Mouse (Mus musculus) neural tube, embryonic 14.5 days (tissue): ENCODE measurements around the gene Zfp523. TPM values are rescaled to one million over a fixed set of nuclear protein-coding genes. Genes with fewer than 3 reads are reported as not detected.

Source experiments
- ATAC-seq: fragments of 200-750 bp; cut with Nextera tagmentation; 2 replicates; pipeline ENCODE4 v1.8.0; 2017; ENCODE audit warnings: low read depth, mild to moderate bottlenecking, moderate TSS enrichment, moderate library complexity
- H3K27ac ChIP-seq: fragments of 300-500 bp; sonication (generic); 2 replicates; pipeline ENCODE4 v1.5.1; 2014; ENCODE audit warnings: low read depth, mild to moderate bottlenecking, control low read depth, low read length, moderate library complexity, mixed read lengths
- H3K27me3 ChIP-seq: fragments of 300-500 bp; sonication (generic); 2 replicates; pipeline ENCODE4 v1.6.1; 2014; ENCODE audit warnings: low read length; ENCODE audit not compliant: control insufficient read depth, insufficient read depth
- H3K36me3 ChIP-seq: fragments of 300-500 bp; sonication (generic); 2 replicates; pipeline ENCODE4 v1.6.1; 2014; ENCODE audit warnings: low read length, mixed read lengths; ENCODE audit not compliant: control insufficient read depth, insufficient read depth
- H3K4me1 ChIP-seq: fragments of 300-500 bp; sonication (generic); 2 replicates; pipeline ENCODE4 v1.6.1; 2014; ENCODE audit warnings: low read length; ENCODE audit not compliant: control insufficient read depth, insufficient read depth
- H3K4me2 ChIP-seq: fragments of 300-500 bp; sonication (generic); 2 replicates; pipeline ENCODE4 v1.6.1; 2014; ENCODE audit warnings: mild to moderate bottlenecking, low read depth, low read length, control low read depth
- H3K4me3 ChIP-seq: fragments of 300-500 bp; sonication (generic); 2 replicates; pipeline ENCODE4 v1.5.1; 2014; ENCODE audit warnings: low read depth, low read length, control low read depth, mixed read lengths
- H3K9ac ChIP-seq: fragments of 300-500 bp; sonication (generic); replicated peaks from 2 replicates; pipeline ENCODE4 v1.6.1; 2014; ENCODE audit warnings: low read depth, mild to moderate bottlenecking, control low read depth, low read length, mixed read lengths
- H3K9me3 ChIP-seq: fragments of 300-500 bp; sonication (generic); 2 replicates; pipeline ENCODE4 v1.6.1; 2016; ENCODE audit warnings: low read length; ENCODE audit not compliant: control insufficient read depth
- WGBS: fragments of 180-500 bp; shearing (Covaris S2); extraction: QIAGEN DNeasy Blood & Tissue Kit; methylation state at CpG from one replicate; pipeline ENCODE4 v1.1.7; 2014; 5-methylcytosine and 5-hydroxymethylcytosine counted together
- polyA plus RNA-seq: library from polyadenylated mRNA; unstranded; fragments of >200 nt; fragmentation: Nextera tagmentation; extraction: Ambion mirVana; gene quantifications from 2 replicates; pipeline ENCODE4 v1.2.1, GENCODE M21; 2014

Zfp523 gene
- 37.6 and 46.1 TPM in 2 replicates for polyA plus RNA-seq

- Histone ChIP-seq H3K4me3 (peak within 1 kb of the TSS; percentile 86), H3K9me3 (no peaks in the 10 kb centered on the region), H3K27me3 (no peaks in the 10 kb centered on the region; the same call in 1 of the 2 replicates), H3K27ac (peak within 1 kb of the TSS; percentile 91), H3K9ac (peak within 1 kb of the TSS; percentile 97), H3K4me2 (peak within 1 kb of the TSS; percentile 72), H3K4me1 (peaks cover 14% of the 10 kb centered on the region), H3K36me3 (peaks cover 4% of the 10 kb centered on the region; the same call in 1 of the 2 replicates)
- peak; percentile 86 for ATAC-seq
- under 1% methylated on average over 75 of the region's 82 CpGs for WGBS
Observed at GRCm38 (mm10) chr17:28176775-28177539, at the start of gene Zfp523. Gene Zfp523, plus strand, starts transcription at chr17:28177129.

DNA sequence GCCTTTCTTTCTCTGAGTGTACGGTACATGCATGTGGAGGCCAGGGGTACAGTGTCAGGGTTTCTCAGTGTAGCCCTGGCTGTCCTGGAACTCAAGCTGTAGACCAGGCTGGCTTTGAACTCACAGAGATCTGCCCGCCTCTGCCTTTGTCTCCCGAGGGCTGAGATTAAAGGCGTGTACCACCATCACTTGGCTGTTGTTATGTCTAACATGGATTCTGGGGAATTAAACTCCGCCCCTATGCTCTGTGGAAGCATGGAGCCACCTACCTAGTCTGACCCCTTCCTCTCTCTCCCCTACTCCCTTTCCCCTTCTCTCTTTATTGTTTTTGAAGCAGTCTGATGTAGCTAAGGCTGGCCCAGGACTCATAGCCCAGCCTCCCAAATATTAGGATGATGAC lies 47.1 kb upstream of the Zfp523 start:
- 99% methylated on average over 5 of the region's 5 CpGs for WGBS
- no peak overlapping the region for H3K27ac ChIP-seq
- no peak for ATAC-seq
- H3K4me2 ChIP-seq = no peak overlapping the region
- H3K4me3 ChIP-seq = no peak overlapping the region
- no peaks in the 10 kb centered on the region for H3K4me1 ChIP-seq
- H3K9me3 ChIP-seq = no peaks in the 10 kb centered on the region
- no peak overlapping the region for H3K9ac ChIP-seq
- H3K27me3 ChIP-seq = no peaks in the 10 kb centered on the region
- no peaks in the 10 kb centered on the region for H3K36me3 ChIP-seq

- no peaks in the 10 kb centered on the region for H3K27me3 ChIP-seq
- 75% methylated on average over 5 of the region's 5 CpGs for WGBS
- H3K27ac ChIP-seq = no peak overlapping the region
- no peak overlapping the region for H3K9ac ChIP-seq
- no peaks in the 10 kb centered on the region for H3K4me1 ChIP-seq
- no peaks in the 10 kb centered on the region for H3K36me3 ChIP-seq
- H3K9me3 ChIP-seq = no peaks in the 10 kb centered on the region
- H3K4me3 ChIP-seq = no peak overlapping the region
- no peak for ATAC-seq
- no peak overlapping the region for H3K4me2 ChIP-seq
Observed at GRCm38 (mm10) chr17:28130391-28131125, 46.4 kb upstream of the Zfp523 start.

DNA sequence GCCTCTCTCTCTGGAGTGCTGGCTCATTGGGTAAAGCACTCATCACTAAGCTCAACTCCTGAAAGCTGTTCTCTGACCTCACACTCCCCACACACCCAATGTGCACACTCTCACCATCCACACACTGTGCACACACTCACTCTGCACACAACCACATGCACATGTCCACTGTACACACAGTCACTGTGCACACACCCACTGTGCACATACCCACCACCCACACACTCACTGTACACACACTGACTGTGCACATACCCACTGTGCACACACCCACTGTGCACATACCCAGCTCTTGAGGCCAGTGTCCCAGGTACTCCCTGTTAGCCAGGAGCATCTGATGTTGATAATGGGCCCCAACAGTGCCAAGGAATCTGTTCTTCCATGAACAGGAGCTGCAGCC lies 45.8 kb upstream of the Zfp523 start:
- no peak overlapping the region for H3K4me2 ChIP-seq
- H3K27ac ChIP-seq = no peak overlapping the region
- no peaks in the 10 kb centered on the region for H3K4me1 ChIP-seq
- H3K9ac ChIP-seq = no peak overlapping the region
- ATAC-seq = no peak
- no peaks in the 10 kb centered on the region for H3K27me3 ChIP-seq
- H3K9me3 ChIP-seq = no peaks in the 10 kb centered on the region
- no peak overlapping the region for H3K4me3 ChIP-seq
- H3K36me3 ChIP-seq = no peaks in the 10 kb centered on the region

- Histone ChIP-seq H3K9ac (no peak overlapping the region), H3K4me1 (no peaks in the 10 kb centered on the region), H3K27me3 (no peaks in the 10 kb centered on the region), H3K9me3 (no peaks in the 10 kb centered on the region), H3K4me2 (no peak overlapping the region), H3K27ac (no peak overlapping the region), H3K36me3 (no peaks in the 10 kb centered on the region), H3K4me3 (no peak overlapping the region)
- WGBS = 7% methylated on average over 14 of the region's 14 CpGs
- ATAC-seq = no peak
Observed at GRCm38 (mm10) chr17:28133193-28133592, 43.7 kb upstream of the Zfp523 start.

GRCm38 (mm10) chr17:28135496-28135895 lies 41.4 kb upstream of the Zfp523 start:
- Histone ChIP-seq H3K9me3 (no peaks in the 10 kb centered on the region), H3K4me2 (no peak overlapping the region), H3K36me3 (no peaks in the 10 kb centered on the region), H3K9ac (no peak overlapping the region), H3K27me3 (no peaks in the 10 kb centered on the region), H3K27ac (no peak overlapping the region), H3K4me1 (no peaks in the 10 kb centered on the region), H3K4me3 (no peak overlapping the region)
- no peak for ATAC-seq
- 46% methylated on average over 3 of the region's 3 CpGs for WGBS

- Histone ChIP-seq H3K4me1 (peaks cover 4% of the 10 kb centered on the region; the same call in 1 of the 2 replicates), H3K9ac (no peak overlapping the region)
- 34% methylated on average over 5 of the region's 5 CpGs for WGBS
Observed at GRCm38 (mm10) chr17:28136266-28136665, 40.7 kb upstream of the Zfp523 start.

DNA sequence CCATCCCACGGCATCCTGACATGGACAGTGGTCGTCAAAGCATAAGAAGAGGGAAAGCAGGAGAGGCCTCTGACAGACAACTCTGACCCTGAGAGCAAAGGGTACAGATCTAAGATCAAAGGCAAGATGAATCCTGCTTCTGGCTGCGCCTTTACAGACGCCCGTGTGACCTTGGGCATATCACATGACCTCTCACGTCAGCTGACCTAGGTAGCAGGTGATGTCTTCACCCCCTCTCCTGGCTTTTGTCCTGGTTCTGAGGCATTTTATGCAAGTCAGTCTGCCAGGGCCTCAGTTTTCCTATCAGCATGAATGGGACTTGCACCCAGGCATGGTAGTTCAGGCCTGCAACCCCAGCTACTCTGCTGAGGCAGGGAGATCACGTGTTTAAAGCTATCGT lies 38.9 kb upstream of the Zfp523 start:
- no peaks in the 10 kb centered on the region for H3K9me3 ChIP-seq
- no peak for ATAC-seq
- H3K4me3 ChIP-seq = no peak overlapping the region
- H3K27ac ChIP-seq = no peak overlapping the region
- WGBS = 93% methylated on average over 8 of the region's 8 CpGs
- no peak overlapping the region for H3K4me2 ChIP-seq
- H3K9ac ChIP-seq = no peak overlapping the region
- H3K4me1 ChIP-seq = peaks cover 9% of the 10 kb centered on the region; the same call in 1 of the 2 replicates
- H3K27me3 ChIP-seq = peaks cover 2% of the 10 kb centered on the region; the same call in 1 of the 2 replicates
- H3K36me3 ChIP-seq = no peaks in the 10 kb centered on the region

More at GRCm38 (mm10) chr17:28136266-28136665, 40.7 kb upstream of the Zfp523 start:
- Histone ChIP-seq H3K4me3 (no peak overlapping the region), H3K36me3 (no peaks in the 10 kb centered on the region), H3K9me3 (no peaks in the 10 kb centered on the region), H3K27ac (no peak overlapping the region), H3K4me2 (no peak overlapping the region), H3K27me3 (no peaks in the 10 kb centered on the region; the same call in 1 of the 2 replicates)
- ATAC-seq = no peak

DNA sequence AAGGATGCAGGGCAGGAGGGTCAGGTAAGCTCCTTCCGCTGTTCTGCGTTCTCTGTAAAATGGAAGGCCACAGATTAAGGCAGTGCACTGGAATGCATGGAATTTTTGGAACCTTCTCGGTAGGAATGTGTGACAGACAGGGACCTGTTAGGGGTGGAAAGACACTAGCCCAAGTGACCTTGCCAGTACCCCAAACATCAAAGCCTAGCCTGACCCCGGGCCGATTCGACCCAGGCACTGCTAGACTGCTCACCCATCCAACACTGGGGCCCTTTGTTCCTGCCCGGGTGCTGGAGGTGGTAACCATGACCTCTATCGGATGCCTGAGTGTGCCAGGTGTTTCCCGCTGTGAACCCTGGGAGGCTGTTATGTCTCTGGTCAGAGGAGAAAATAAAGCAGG lies 38.2 kb upstream of the Zfp523 start:
- Histone ChIP-seq H3K9ac (no peak overlapping the region), H3K4me1 (peaks cover 12% of the 10 kb centered on the region; the same call in 1 of the 2 replicates), H3K27ac (no peak overlapping the region), H3K36me3 (no peaks in the 10 kb centered on the region), H3K4me3 (no peak overlapping the region), H3K27me3 (peaks cover 2% of the 10 kb centered on the region; the same call in 1 of the 2 replicates), H3K9me3 (no peaks in the 10 kb centered on the region), H3K4me2 (no peak overlapping the region)
- ATAC-seq = no peak
- WGBS = 70% methylated on average over 9 of the region's 9 CpGs
